Mouse (Mus musculus) gastrocnemius, adult 8-10 months (tissue): ENCODE measurements at regions not wholly inside any gene's neighbourhood (a gene's known extent, or its start where the extent isn't known, plus 50 kb on each side); places are given as distances from the start of the nearest gene placed in this dataset.

Experiments used
- DNase-seq, 2 experiments: peaks; one replicate each; pipeline ENCODE4 v3.0.0; 2022; ENCODE audit warnings: low spot score in 2 of 2

DNA sequence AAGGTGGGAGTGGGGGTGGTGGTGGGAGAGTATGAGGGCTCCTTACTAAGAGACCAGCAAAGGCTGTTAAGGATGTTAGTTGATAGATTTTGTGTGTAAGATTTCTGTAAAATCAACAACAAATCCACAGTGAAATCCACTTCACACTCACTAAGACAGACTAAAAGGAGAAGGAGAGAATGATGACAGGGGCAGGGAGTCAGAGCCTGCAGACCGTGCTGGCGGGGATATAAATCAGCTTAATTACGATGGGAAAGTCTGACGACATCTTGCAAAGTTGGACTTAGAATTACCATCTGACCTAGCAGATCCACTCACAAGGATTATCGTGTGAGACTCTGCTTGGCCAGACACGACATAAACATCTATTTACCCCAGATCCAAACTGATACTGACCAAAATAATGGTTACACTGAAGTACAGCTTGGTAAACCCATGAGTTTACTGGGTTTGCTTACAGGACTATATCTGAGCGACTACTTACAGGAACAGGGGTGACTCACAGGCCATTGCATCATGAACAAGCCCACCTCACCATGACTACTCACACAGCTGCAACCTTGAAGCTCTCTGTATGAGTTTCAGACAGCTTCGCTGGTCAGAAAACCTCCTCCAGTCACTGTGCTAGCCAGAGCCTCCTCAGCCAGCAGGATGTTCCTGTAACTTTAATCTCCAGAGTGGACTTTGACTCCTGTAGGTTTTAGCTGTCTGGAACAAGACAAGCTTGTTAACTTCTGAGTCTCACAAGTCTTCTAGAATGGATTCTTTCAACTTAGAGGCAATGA lies 50.5 kb upstream of the Ednra start:
- DNase-seq = no peak

DNA sequence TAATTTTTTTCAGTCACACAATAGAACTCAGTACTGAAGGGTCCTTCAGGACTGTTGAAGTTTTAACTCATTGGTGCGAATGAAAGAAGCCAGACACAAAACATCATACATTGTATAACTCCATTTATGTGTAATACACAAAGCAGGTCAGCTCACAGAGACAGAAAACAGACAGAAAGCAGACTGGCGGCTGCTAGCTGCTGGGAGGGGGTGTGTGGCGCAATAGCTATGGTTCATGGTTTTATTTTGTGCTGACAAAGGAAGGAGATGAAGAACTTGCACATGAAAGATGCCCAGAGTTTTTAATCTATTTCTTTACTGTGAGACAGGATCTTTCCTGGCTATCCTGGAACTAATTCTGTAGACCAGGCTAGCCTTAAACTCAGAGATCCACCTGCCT lies 51.3 kb upstream of the Ednra start:
- DNase-seq = no peak

DNA sequence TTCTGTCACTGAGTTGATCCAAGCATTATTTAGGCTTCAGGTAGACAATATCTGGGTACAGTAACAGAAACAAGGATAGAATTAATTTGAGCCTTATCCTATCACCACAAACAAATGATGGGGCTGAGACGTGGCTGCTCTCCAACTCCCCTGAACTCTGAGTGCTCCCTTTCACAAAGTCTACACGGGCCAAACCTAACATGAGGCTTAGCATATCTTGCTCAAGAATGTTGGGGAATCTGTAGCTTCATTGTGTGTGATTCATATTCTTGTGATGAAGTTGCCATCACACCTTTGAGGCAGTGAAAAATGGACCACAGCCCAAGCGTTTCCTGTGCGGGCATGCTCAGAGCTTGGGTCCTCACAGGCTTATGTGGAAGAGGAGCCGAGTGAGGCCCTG lies 53.3 kb upstream of the Ednra start:
- no peak for DNase-seq

DNA sequence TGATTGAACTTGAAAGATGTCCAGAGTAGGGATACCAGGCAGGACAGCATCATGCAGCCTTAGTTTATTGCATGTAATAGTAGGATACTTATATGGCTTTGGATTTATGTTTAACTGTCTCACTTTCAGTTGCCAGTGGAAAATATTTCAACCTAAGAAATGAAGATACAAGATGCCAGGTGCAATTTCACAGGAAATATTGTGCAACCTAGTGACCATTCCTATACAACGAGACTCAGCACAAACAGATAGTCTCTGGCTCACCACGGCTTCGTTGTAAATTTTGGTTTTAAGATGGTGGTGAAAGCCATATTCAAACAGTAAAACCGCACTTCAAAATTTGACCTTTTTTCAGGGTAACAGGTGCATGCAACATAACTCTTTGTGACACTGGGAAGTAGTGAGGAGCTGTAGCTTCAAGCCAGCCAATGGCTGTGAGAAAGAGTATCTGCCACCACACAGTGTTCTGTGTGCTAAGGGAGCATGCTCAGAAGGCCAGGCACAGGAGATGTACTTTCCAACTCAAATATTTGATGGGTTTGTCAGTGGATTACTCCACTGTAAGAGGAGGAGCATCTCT lies 61.5 kb upstream of the Ednra start:
- no peak for DNase-seq

DNA sequence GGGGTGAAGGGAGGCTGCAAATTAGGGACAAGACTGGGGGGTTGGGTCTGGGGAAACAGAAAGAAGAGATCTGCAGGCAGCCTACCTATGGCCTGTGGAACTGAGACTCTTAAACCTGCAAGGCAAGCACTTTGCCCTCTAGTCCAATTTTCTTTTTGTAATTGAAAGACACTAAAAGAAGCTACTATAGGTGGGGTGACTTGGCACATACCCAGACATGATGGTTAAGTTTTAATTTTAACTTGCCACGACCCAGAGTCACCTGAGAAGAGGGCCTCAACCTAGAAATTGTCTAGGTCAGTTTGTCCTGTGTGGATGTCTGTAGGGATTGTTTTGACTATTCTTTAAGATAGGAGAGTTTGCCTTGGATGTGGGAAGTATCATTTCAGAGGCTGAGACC lies 70.6 kb upstream of the Ednra start:
- DNase-seq = no peak

DNA sequence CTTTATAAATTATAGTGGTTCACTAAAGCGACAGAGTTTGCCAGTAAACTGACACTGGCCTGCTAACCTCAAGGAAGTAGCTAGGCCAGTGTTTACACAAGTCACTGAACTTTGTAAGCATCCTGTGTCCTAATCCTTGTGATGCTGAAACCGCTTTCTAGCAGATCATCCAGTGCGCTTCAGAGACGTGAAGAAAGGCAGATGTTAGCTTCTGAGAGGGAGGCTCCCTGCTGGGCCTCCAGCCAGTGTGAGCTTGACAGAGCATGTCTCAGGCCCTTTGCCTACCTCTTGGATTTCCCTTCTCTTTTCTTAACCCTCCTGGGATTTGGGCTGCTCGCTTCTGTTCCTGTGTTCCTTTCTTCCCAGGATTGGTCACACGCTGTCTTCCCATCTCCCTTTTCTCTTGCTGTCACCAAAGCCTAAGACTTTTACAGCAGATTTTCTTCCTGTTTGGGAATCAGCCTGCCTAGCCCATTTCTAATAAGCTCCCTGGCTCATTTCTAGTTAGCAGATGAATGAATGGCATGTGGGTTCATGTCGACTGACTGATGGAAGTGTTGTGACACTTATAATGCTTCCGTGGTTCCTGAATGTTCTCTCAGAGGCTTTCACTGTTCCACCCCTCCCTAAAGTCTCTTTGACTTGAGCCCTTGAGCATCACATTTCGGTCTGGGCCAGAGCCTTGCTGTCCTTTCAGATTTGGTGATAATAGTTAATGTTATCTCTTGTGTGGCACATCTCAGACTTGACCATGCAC lies 79.1 kb upstream of the Ednra start:
- peak in 1 of 2 experiments; percentile 19 for DNase-seq

DNA sequence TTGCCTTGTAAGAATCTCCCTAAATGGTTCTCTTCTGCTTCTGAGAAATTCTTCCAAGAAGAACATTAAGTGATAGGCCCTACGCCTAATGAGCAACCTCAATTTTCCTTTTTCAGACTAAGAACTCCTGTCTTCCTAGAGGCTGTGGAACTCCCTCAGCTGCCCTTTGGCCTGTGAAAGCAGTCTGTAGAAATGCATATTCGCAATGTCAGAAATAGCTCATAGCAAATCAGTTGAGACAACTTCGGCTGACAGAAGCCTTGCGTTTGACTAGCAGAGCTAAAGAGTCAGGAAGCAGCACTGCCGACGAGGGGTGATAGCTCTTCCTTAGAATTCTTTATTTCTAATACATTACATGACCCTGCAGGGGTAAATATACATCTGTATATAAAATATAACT lies 80.3 kb upstream of the Ednra start:
- DNase-seq = no peak

DNA sequence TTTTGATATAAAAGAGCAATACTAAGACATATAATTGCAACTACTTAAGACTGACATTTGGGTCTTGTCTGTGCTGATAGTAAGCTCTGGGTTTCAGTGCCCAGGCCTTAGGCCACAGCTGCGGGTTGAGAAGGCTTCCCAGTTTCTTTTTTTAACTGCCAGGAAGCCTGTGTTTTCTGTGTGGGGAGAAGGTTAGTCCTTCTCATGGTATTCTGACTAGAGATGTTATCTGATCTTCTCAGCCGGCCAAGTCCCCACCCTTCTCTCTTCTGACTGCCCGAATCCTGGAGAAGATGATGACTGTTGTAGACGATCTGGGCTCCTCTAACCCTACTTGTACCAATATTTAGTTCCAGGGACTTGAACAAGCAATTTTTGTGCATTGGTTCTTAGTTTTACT lies 80.7 kb upstream of the Ednra start:
- DNase-seq = no peak

DNA sequence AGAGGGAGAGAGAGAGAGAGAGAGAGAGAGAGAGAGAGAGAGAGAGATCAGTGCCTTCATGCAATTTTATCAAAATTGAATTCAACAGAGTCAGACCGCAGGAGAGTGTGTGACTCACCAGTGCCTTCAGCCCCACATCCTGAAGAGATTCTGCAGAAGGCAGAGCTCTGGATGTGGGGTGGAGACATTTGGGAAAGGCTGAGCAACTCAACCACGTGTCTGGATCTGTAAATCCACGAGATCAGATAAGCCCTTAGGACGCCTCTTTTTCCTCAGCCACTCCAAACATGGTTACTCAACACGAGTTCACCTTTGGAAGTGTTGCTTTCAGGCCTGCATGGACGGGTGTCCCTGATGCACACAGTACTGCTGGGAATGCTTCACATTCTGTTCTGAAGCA lies 81.4 kb upstream of the Ednra start:
- no peak for DNase-seq

DNA sequence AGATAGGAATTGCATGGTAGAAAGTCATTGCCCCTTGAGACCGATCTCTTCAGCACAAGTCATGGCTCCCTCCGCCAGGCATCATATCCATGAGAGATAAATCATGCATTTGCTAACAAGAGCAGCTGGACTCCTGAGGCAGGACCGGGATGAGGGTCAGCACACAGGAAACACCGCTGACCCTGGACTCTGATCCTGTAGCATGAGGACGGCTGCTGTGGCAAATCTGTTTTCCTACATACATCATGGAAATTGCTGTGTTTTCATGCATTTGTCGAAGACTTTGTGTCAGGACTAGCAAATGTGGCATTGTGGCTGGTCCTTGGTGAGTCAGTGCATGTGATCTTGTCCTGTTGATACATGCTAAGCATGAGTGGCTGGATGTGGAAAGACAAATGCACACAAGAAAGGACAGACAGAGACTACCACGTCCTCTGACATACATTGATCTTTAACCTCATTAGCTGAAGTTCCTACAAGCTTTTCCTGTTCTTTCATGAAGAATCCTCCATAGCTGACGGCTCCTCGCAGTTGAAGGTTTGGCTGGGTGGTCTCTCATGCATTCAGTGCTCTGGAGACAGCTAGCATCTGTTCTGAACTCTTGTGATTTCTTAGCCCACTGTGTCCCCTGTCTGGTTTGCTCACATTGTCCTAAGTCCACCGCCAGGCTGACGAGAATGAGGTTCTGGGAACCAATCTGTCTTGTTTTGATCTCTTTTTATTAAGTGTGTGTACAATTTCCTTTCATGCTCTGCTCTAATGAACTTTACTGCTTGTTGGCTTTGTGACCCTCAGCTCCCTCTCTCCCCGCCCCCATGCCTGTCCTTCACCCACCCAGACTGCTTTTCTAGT lies 90.8 kb upstream of the Ednra start:
- no peak for DNase-seq

DNA sequence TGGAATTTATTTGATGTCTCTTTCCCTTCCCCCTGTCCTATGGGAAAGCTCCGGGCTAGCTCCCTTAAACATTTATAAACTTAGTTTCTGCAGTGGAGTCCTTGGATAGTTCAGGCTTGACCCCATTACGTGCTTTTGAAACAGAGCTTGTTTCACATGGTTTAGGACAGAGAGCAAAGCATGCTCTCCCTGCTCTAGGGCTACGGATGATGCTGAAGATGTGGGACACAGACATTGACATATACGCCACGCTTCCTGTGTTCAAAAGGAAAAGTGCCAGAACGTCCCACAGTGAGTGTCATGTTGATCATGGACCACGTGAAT lies 91.3 kb upstream of the Ednra start:
- DNase-seq = no peak

DNA sequence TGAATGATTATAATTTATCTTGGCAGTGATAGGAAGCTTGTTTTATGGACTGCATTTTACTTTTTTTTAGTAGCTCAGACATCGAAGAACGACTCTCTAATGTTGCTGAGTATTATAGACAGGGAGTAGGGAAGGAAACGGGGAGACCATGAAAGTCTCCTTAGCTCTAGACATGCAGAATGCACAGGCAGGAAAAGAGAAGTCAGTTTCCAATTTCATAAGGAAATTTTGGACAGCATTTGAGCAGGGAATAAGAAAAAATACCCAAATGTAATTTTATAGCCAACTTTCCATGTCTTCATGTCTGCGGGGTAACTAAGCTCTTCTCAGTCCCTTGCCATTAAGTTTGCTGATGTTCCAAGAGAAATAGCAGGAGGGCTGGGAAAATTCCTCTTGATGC lies 92.0 kb upstream of the Ednra start:
- DNase-seq = no peak

DNA sequence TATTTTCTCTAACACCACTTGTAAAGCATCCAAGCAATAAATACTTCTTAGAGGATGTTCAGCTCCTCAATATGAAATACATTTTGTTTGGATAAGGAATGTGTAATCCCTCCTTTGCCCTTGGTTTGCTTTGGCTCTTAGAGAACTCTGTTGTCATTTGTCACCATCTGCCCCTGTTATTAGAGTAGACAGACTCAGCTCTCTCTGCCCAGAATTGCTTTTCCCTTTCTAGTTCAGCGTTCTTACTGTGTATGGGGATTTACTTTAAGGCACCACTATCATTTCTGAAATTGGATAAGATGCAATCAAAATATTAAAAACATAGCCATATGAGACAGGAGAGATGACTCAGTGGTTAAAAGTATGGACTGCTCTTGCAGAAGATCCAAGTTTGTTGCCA lies 101.5 kb upstream of the Ednra start:
- no peak for DNase-seq

DNA sequence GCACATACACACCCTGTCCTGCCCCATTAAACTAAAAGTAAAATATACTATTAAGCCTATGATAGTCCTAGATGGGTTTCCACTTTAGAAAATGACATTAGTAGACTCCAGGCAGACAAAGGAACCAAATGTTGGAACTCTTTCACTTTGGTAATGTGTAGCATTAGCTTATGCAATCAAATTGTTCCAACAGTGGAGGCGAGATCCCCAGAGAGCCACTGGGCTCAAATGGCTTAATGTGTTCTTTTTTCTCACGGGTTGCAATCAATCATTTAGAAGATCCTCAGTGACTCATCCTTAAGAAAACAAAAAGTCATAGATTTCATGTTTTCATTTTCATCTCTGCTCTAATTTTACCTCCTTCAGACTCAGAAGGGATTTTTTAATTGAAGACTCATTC lies 102.0 kb upstream of the Ednra start:
- DNase-seq = no peak

DNA sequence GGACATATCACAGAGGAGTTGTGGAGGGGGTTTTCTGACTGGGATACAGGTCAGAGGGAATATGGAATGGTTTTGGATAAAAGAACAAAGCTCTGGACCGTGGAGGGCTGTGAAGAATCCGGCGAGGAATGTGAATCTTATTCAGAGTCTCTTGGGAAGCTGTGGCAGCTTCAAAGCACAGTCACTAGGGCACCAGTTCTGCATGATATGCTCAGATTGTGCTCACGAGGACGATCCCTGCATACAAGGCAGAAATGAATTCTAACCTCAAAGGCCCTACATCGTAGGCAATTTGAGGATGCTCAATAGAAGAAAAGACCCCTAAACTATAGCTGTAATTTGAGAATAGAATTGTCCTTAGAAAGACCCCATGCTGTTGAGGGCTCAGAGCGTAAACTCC lies 103.8 kb upstream of the Ednra start:
- DNase-seq = no peak

DNA sequence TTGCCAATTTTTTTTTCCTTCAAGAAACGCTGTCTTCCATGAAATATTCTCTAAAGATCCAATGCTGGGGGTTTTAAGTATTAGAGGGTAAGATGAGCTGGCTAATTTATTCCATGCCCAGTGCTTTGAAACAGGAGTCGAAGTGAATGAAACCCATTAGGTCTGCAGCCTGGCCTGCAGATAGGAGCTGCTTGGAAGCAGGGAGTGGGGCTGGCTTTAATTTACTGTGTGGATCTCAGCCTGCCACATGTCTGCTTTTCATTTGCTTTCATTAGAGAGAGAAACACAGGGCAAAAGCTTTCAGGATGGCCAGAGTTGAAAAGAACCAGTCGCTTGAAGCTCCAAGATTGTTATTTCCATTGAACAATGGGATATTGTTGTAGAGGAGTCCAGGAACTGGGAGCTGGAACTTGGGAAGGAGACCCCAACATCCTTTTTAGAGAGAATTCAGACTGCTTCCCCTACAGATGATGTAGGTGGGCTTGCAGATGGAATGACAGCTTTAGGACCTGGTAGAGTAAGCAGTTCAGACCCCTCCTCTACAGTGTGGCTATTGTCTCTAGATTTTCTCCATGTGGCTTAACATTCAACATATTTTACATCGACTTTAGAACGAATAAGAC lies 105.0 kb upstream of the Ednra start:
- no peak for DNase-seq

DNA sequence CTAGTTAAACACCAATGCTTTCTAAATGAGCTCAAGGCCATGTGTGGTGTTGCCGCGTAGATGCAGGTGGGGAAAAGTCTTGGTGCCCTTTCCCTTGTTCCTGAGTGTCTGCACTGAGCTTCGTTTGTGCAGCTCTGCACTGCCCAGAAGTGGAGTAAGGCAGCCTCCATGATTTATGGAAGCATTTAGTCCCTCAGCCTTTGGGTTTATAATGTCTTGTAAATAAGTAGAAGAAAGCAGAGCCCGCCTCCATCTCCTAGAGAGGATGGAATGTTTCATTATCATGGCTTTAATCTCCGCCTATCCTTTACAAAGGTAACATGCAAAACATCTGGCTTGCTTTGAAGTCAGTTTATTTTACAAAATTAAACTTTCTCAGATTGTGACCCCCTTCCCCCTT lies 105.5 kb upstream of the Ednra start:
- no peak for DNase-seq

DNA sequence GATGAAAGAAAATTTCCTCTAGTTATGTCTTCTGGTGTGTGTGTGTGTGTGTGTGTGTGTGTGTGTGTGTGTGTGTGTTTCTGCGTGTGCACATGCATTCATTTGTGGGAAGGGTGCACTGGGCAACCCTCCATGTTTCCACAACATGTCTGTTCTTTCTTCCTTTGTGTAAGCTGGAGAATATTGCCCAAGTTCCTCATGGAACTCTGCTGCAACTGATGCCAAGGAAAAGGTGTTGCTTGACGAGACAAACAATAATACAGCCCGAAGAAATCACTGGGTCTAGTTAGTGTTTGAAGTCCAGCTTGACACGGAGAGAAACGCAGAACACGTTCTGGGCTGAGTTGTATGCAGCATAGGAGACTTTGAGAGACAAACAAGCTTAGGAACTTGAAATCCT lies 110.0 kb upstream of the Ednra start:
- DNase-seq = no peak

DNA sequence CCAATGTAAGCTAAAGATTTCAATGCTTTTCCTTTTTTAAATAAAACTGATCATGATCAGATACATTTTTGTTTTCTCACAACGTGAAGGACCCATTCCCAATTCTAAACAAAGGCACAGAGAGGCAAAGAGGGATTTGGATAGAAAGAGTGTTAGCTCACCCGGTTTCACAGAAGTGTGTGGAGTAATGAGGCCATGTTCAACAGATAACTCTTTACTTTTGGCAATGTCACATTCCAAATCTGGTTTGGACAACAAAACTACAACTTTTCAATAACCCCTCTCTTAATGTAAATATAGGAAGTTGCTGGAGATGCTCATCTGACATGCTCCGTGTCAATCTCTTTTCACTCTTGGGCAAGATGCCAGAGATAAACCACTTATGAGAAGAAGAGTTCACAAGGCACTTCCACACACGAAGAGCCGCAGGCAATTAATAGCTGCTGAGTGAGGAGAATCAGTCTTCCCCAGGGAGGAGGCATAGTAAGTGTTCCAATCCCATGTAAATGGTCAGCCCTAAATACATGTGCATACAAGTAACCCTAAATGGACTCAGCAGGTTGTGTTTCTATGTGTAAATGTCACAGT lies 112.7 kb upstream of the Ednra start:
- DNase-seq = no peak

DNA sequence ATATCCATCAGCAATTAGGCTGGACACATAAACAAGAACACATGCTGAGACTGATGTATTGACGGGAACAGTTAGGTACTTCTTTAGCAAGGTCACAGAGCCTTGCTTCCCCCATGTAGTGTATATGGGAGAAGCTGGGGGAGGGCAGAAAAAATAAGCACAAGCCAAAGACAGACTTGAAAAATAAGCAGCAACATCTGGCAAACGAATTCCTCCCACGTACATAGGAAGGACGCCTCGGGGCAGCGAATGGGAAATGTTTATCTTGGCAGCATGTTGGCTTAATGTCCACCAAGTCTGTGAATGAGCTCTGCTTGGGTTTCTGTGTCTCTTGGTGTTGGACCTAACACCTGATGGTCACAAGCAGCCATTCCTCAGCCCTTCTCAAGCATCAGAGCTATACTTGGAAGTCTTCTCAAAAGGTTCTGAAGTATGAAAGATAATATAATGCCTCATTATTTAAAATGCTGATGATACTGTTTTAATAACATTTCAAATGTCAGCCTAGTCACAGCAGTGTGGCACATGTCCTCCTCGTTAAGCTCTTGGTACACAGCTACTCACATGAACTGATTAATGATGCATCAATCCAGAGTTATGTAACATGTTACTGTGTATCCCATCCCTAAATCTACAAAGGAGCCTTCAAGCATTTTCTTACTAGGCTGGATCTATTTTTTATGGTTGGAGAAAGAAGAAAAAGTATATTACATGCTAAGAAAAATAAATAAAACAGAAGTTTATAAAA lies 118.3 kb upstream of the Ednra start:
- DNase-seq = no peak

DNA sequence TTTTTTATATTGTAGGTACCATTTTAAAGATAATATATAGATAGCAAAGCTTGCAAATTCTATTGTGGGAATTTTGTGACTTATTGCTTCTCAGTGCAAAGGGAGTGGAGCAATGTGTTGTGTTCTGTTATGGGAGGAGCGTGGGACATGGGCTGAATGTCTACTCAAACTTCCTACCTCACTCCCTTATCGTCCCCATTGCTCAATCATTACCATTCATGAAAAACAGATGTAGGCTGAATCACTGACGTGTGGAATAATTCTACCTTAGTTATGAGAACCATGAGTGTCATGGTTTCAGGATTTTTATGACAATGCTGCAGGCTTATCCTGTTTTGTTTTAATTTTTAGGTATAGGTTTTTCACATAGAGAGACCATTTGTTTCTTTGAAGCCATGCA lies 119.0 kb upstream of the Ednra start:
- no peak for DNase-seq
